Mouse (Mus musculus) MEL (cell line): Measurements from ENCODE around the gene Cacna1f.

Experiments used
- CHD1 ChIP-seq: IDR thresholded peaks from 2 replicates; pipeline ENCODE4 v1.6.1; 2012; ENCODE audit warnings: low read depth, mild to moderate bottlenecking, inconsistent platforms, low read length, improper control_type of control experiment
- CHD2 ChIP-seq: IDR thresholded peaks from 2 replicates; pipeline ENCODE4 v1.6.1; 2011; ENCODE audit warnings: low read length, improper control_type of control experiment
- CTCF ChIP-seq, 3 experiments: IDR thresholded peaks in 2 of 3; conservative IDR thresholded peaks in 1 of 3; 2 replicates each; pipeline ENCODE4 v1.5.1; 2011 to 2012; ENCODE audit warnings: low read length in 3 of 3, low read depth in 2 of 3, mild to moderate bottlenecking in 2 of 3, improper control_type of control experiment in 1 of 3, inconsistent platforms in 1 of 3, mixed read lengths in 1 of 3, moderate library complexity in 1 of 3; ENCODE audit not compliant: control insufficient read depth in 1 of 3, insufficient read depth in 1 of 3, poor library complexity in 1 of 3, severe bottlenecking in 1 of 3
- EP300 ChIP-seq, 2 experiments: IDR thresholded peaks; 2 replicates each; pipeline ENCODE4 v1.6.1; 2011; ENCODE audit warnings: improper control_type of control experiment in 2 of 2, low read length in 2 of 2, low read depth in 1 of 2, mild to moderate bottlenecking in 1 of 2
- GATA1 ChIP-seq: IDR thresholded peaks from 2 replicates; pipeline ENCODE4 v1.6.1; 2011; ENCODE audit warnings: low read depth, low read length, improper control_type of control experiment
- HCFC1 ChIP-seq: IDR thresholded peaks from 2 replicates; pipeline ENCODE4 v1.6.1; 2012; ENCODE audit warnings: low read depth, mild to moderate bottlenecking, inconsistent platforms, low read length, improper control_type of control experiment, moderate library complexity
- JUND ChIP-seq: IDR thresholded peaks from 2 replicates; pipeline ENCODE4 v1.6.1; 2011; ENCODE audit warnings: low read depth, mild to moderate bottlenecking, improper control_type of control experiment, low read length
- MXI1 ChIP-seq: IDR thresholded peaks from 2 replicates; pipeline ENCODE4 v1.6.1; 2011; ENCODE audit warnings: mild to moderate bottlenecking, low read depth, low read length, improper control_type of control experiment
- POLR2A ChIP-seq, 2 experiments: IDR thresholded peaks; 2 replicates each; pipeline ENCODE4 v1.6.1; 2011 to 2012; ENCODE audit warnings: low read length in 2 of 2, mild to moderate bottlenecking in 2 of 2, control low read depth in 1 of 2, improper control_type of control experiment in 1 of 2, low read depth in 1 of 2, moderate library complexity in 1 of 2; ENCODE audit not compliant: control insufficient read depth in 1 of 2, insufficient read depth in 1 of 2, poor library complexity in 1 of 2
- POLR2AphosphoS5 ChIP-seq: IDR thresholded peaks from 2 replicates; pipeline ENCODE4 v1.6.1; 2012; ENCODE audit warnings: low read depth, borderline replicate concordance, mild to moderate bottlenecking, inconsistent platforms, low read length, moderate library complexity, mixed read lengths
- RAD21 ChIP-seq: IDR thresholded peaks from 2 replicates; pipeline ENCODE4 v1.6.1; 2011; ENCODE audit warnings: mild to moderate bottlenecking, low read depth, low read length, improper control_type of control experiment
- TAL1 ChIP-seq: IDR thresholded peaks from 2 replicates; pipeline ENCODE4 v1.6.1; 2012; ENCODE audit warnings: mild to moderate bottlenecking, inconsistent platforms, low read length, moderate library complexity, mixed read lengths
- TCF12 ChIP-seq: IDR thresholded peaks from 2 replicates; pipeline ENCODE4 v1.6.1; 2014; ENCODE audit warnings: low read depth, mild to moderate bottlenecking, inconsistent platforms, low read length, improper control_type of control experiment, moderate library complexity

- TF ChIP-seq POLR2A (IDR thresholded peaks at IDR 0.05; ENCODE audit: control insufficient read depth in 1 of 2, insufficient read depth in 1 of 2, low read depth in 1 of 2, low read length in 2 of 2, poor library complexity in 1 of 2) (no peak), CHD1 (no peak), CTCF (IDR thresholded peaks at IDR 0.05 in 2 of 3, conservative IDR thresholded peaks at IDR 0.05 in 1 of 3; ENCODE audit: control insufficient read depth in 1 of 3, insufficient read depth in 1 of 3, low read depth in 2 of 3, low read length in 3 of 3, poor library complexity in 1 of 3, severe bottlenecking in 1 of 3) (no peak), TCF12 (no peak), JUND (no peak), EP300 (IDR thresholded peaks at IDR 0.05; ENCODE audit: low read depth in 1 of 2, low read length in 2 of 2) (no peak), GATA1 (no peak), CHD2 (no peak), POLR2AphosphoS5 (no peak), RAD21 (no peak), MXI1 (no peak), TAL1 (no peak), HCFC1 (no peak)
These were observed 52.1 kb downstream of the Cacna1f start for GRCm38 (mm10) chrX:7658785-7659589.
